Mouse (Mus musculus): ENCODE measurements around the gene Plcg2.
A peak's percentile ranks its signal among the peaks of the same experiment; 100 is the strongest.

The Plcg2 gene

DNA sequence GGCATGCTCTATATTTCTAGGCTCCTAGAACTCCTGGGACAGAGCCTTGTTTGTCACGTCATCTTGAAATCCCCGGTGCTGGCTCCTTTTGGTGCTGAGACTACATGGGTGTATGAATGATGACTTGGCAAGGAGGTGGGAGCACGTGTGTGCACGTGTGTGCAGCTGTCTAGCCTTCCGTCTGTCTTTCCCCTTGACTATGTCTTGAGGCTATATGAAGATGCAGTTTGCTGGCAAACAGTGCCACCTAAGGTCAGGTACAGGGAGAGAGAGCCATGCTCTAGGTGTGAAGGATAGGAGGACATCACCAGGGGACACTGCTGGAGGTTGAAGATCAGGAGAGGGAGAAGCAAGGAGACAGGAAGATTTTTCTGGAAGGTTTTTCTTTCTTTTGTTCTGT is 49.9 kb downstream of the Plcg2 start:
- DNase-seq (ENCODE audit: low read depth, low spot score), result no peak

DNA sequence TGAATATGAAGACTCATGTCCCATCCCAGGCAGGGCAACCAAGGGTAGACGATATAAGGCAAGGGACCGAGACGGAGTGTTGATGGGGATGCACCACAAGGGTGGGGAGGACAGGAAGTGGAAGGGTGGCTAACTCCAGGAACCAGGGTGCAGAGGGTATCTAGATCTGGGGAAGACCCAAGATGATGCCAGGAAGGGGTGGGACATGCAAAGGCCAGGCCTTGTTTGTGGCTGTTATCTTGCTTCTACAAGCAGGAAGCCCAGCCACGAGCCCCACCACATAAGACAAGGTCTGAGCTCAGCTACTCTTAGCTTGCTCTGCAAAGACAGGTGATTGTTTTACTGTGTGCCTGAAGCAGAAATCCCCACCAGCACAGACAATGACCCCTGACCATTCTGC is 50.4 kb downstream of the Plcg2 start:
- DNase-seq (ENCODE audit: low read depth, low spot score), result no peak

DNA sequence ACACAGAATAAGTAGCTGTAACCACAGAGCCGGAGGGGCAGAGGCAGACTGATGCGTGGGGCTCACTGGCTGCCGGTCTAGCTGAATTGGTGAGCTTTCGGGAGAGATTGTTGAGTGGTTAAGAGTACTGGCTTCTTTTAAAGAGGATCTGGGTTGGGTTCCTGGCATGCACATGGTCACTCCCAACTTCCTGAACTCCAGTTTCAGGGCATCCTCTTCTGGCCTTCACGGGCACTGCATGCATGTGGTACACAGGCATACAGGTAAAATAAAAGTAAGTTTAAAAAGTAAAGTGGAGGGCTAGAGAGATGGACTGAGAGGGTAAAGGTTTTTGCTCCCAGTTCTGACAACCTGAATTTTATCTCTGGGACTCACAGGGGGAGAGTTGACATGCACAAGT is 52.4 kb downstream of the Plcg2 start:
- no peak for DNase-seq (ENCODE audit: low read depth, low spot score)

DNA sequence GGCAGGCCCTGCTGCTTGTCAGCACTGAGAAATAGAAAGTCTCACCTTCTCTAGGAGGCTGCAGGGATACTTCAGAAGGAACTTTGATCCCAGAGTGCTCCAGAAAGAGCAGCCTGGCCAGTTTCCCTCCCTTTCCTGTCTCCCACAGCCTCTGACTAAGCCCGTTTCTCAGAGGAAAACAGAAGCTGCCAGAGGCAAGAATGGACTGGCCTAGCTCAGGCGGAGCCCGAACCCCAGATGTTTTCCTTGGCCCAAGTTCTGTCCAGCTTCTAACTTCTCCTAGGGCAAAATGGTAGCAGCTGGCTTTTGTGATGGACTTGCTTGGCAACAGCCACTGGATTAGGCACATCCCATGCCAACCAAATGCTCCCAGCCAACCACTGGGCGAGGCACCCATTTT is 62.9 kb downstream of the Plcg2 start:
- no peak for DNase-seq (ENCODE audit: low read depth, low spot score)

DNA sequence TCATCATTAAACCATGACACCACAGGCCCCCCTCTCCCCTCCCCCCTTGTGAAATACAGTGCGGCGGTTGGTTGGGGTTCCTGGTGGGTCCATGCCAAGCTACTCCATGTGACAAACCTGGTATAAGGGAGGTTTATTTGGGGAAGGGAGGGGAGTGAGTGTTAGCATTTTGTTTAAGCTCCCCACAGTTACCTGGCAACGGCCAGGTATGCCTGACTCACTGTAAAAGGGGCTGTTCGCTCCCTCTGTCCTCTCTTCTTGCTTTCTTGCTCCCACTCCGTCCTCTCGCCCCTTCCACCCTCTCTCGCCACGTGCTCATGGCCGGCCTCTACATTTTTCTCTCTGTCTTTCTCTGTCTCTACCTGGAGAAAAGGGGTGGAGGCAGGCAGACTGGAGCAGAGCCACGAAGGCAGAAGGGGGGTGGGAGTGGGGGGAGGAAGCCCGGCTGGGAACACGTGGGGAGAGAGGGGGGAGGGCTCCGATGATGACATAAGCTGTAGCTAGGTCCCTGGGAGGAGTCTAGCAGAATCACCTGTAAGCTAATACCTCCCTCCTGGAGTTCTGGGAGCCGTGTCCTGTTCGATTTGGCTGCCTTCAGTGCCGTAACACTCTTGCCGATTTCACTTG is 63.8 kb downstream of the Plcg2 start:
- DNase-seq (ENCODE audit: low read depth, low spot score), result peak; percentile 13

DNA sequence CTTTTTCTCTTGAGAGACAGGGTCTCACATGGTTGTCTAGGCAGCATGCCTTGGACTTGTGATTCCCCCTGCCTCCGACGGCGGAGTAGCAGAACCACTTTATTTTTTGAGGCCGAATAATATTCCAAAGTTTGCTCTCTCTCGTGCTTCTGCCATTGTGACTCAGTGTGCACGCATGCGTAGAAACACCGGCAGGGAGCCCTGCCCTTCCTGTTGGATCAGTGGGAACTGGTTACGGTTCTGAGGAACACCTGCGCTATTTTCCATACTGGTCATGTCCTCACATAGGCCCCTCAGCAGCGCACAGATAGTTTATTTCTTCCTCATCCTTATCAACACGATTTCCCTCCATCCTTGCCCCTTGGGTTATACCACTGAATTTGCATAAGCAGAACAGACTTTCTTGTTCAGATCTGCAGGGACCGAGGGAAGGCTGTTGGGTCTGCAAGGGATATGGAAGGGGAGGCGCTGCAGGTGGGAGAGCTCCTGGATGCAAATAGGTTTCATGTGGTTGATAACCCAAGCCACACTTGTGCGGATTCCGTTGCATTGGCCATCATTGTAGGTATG is 64.4 kb downstream of the Plcg2 start:
- no peak for DNase-seq (ENCODE audit: low read depth, low spot score)

DNA sequence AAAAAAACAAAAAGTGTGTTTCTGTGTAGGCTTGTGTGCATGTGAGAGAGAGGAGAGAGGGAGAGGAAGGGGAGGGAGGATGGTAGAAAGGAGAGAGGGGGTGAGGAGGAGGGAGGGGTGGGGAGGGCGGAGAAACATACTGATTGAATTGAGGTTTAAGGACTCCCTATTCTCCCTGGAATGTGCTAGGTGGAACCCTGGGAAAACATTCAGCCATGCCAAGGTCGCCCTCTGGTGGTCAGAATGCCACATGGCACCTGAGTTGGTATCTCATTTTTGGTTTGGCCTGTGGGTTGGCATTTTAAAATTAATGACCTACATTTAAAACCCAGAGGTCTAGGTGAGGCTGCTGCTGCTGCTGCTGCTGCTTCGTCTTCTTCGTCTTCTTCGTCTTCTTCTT is 71.3 kb downstream of the Plcg2 start:
- peak; percentile 86 for DNase-seq (ENCODE audit: low read depth, low spot score)

DNA sequence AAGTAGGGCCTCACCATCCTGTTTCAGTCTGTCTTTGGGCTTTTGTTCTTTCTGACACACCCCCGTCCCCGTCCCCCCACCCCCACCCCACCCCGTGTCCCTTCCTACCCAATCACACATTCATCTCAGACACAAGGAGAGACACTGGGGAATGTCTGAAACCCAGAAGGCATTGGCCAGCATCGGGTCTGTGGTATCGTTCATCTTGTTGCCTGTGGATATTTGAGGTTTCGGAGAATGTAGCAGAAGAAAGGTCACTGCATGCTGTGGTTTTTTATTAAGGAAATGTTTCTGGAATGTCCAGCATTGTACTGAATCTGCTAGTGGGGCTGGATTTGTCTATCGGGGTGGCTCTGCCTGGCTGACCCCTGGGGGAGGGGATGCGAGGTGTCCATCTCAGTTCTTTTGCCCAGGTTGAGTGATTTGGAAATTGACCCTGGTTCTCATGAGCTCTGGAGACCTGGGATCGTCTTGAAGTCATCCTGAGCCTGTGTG is 78.2 kb downstream of the Plcg2 start:
- DNase-seq (ENCODE audit: low read depth, low spot score), result no peak

DNA sequence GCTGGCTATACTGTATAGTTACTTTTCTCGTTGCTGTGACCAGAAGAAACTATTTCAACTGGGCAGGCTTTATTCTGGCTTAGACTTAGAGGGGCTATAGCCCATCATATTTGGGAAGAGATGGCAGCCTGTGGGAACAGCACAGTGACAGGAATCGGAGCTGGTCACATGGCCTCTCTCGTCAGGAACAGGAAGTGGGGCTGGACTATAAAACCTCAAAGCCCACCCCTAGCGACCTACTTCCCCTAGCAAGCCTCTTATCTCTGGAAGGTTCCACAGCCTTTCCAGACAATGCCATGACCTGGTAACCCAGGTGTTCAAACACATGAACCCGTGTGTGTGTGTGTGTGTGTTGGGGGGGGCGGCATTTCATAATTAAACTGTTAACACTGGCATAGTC is 79.0 kb downstream of the Plcg2 start:
- DNase-seq (ENCODE audit: low read depth, low spot score), result no peak

DNA sequence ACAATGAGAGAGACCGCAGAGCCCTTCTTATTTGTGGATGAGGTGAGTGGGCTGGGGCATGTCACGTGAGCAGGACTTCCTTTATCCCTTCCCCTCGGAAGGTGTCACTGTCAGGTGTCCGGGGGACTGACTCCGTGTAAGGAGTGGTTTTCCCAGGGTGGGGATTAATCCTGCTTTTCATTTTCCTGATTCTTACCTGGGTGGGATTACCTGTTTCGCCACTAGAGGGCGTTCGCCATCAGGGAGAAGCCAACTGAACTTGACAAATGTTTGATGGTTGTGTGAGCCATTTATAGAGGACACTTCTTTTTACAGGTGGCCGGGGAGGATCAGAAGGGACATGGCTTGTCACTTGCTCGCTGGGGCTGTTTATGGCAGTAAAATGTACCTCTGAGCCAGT is 79.8 kb downstream of the Plcg2 start:
- no peak for DNase-seq (ENCODE audit: low read depth, low spot score)

DNA sequence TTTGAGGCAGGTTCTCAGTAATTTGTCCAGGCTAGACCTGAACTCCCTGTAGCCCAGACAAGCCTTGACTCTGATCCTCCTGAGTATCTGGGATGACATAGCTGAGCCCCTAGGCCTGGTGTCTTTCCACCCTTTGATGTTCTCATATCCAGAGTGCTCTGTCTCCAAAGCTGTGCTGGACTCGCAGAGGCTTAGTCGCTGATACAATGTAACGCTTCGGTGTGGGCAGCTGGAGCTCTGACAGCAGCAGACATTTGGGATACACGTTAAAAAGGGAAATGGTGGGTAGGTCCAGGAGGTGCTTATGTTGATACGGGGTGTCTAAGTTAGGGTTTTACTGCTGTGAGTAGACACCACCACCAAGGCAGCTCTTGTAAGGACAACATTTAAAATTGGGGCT is 80.8 kb downstream of the Plcg2 start:
- no peak for DNase-seq (ENCODE audit: low read depth, low spot score)

DNA sequence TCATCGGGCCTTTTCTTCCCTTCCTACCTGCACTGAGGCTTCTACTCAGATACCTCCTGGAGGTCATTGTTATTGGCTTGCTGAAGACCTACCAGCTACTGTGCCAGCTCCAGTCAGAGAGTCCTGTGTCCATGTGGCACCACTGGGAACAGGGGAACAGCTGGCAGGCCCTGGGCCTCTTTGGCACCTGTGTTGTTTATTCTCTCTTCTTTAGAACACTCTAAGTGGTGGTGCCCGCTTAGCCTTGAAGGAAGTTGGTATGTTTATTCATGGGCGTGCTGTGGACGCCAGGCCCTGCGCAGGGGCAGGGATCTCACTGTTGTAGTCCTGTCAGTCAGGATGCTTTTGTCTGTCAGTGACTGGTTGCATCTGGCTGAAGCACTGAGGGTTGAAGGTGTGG is 95.8 kb downstream of the Plcg2 start:
- DNase-seq (ENCODE audit: low read depth, low spot score), result no peak

DNA sequence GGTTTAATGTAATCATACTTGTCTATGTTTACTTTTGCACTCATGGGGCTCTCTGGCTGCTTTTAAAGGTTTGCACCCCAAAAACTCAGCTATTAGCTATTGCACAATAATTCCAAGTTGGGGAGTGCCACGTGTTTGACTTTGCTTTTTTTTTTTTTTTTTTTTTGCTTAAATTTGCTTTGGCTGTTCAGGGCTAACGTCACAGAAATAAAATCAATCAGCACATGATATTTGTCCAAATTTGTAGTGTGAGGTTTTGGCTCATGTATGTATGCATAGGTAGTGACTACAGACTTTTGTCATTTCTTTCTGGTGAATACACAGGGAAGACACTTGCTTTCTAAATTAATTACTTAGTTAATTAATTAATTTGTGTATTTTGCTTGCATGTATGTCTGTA is 96.9 kb downstream of the Plcg2 start:
- DNase-seq (ENCODE audit: low read depth, low spot score), result no peak

DNA sequence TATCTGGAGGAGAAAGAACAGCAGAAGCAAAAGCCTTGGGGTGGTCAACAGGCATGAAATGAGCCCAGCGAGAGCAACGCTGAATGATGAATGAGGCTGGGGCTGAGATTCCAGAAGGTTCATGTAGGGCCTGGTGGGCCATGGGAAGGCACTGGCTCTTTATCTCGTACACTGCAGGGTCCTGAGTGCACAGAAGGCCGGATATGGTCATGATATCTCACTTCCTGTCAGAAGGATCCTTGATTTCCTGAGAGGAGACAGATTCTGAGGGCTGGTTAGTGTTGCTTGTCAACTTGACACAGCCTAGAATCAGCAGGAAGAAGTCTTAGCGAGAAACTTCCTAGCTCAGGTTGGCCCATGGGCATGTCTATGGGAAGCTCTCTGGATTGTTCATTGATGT is 98.7 kb downstream of the Plcg2 start:
- DNase-seq (ENCODE audit: low read depth, low spot score), result no peak

DNA sequence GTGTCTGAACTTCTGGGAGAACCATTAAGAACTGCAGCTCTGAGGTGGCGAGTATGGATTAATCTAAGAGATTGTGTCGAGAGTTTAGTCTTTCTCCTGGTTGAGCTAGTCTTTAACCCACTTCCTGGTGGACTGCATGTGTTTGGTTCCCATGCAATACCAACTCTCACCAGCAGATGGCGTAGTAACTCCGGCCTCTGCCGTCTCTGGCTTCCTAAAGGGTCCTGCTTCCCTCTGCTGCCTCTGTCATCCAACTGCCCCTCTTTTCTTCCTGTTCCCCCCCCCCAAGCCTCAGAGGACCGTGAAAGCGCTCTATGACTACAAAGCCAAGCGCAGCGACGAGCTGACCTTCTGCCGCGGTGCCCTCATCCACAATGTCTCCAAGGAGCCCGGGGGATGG is 102.7 kb downstream of the Plcg2 start:
- DNase-seq (ENCODE audit: low read depth, low spot score), result peak; percentile 43

DNA sequence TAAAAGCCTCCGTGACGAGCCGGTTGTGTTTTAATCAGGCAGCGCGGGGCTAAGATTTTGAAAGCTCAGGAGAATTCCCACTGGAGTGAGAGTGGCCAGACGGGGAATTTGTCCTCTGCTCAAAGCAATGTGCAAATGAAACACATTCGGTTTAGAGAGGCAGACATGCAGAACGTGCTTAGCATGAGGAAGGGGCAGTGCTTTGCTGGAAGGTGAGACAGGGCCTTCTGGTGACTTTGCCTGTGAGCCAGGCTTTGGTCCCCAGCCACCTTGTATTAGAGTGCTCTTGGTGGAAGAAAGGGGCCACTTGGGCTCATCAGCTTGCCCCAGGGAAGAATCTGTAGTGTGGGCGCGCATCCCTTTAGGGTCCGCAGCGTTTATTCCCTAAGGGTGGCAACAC is 106.0 kb downstream of the Plcg2 start:
- DNase-seq (ENCODE audit: low read depth, low spot score), result no peak

DNA sequence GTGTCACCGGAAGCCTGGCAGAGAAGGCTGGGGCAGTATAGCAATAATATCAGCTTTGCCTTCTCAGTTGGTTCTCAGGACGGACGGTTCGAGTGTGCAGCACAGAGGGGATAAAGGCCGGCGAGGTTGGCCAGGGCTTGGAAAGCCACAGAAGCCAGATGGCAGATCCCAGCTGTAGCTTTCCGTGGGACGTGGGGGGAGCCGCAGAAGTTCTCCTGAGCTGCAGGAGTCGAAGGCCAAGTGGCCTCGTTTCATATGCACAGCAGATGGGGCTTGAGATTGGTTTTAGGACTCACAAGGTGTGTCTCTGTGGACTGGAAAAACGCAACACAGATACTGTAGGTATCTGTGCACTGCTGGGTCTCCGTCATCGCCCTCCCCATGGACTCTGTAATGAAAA is 106.6 kb downstream of the Plcg2 start:
- DNase-seq (ENCODE audit: low read depth, low spot score), result no peak

DNA sequence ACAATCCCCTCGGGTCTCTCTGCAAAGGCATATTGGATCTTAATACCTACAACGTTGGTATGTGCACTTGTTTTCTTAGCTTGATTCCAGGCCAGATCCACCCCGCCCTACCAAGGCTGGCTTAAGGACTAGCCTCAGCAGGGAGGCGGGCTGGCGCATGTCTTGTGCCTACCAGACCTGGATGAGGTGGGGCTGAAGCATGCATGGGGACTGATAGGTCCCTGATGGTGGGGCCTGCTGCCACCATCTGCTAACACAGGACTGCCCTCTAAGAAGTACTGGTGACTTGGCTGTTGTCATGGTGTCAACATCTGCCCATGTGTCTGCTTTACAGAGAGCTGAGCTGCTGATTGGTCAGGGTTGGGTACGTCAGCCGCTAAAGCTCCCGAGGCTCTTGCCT is 107.1 kb downstream of the Plcg2 start:
- DNase-seq (ENCODE audit: low read depth, low spot score), result no peak

DNA sequence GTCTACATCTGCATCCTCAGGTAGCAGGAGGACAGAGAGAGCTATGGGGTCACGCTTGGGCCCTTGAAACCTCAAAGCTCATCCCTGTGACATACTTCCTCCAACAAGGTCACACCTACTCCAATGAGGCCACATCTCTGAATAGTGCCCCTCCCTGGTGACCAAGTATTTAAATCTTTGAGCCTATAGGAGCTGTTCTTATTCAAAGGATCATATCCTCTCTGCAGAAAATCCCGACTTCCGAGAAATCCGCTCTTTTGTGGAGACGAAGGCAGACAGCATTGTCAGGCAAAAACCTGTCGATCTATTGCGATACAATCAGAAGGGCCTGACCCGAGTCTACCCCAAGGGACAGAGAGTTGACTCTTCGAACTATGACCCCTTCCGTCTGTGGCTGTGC is 112.4 kb downstream of the Plcg2 start:
- no peak for DNase-seq (ENCODE audit: low read depth, low spot score)

DNA sequence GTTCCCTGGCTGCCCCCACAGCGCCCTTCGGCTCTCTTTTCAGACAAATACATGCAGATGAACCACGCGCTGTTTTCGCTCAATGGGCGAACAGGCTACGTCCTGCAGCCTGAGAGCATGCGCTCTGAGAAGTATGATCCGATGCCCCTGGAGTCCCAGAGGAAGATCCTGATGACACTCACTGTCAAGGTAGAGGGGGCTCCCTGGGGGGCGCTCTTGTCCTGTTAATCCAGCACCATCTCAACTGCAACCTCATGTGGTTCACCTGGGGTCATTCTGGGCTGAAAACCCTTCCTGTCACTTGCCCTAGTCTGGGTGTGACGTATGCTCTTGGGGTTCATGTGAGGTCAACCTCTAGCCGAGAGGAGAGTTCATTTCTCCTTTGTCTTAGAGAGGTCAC is 114.8 kb downstream of the Plcg2 start:
- no peak for DNase-seq (ENCODE audit: low read depth, low spot score)

DNA sequence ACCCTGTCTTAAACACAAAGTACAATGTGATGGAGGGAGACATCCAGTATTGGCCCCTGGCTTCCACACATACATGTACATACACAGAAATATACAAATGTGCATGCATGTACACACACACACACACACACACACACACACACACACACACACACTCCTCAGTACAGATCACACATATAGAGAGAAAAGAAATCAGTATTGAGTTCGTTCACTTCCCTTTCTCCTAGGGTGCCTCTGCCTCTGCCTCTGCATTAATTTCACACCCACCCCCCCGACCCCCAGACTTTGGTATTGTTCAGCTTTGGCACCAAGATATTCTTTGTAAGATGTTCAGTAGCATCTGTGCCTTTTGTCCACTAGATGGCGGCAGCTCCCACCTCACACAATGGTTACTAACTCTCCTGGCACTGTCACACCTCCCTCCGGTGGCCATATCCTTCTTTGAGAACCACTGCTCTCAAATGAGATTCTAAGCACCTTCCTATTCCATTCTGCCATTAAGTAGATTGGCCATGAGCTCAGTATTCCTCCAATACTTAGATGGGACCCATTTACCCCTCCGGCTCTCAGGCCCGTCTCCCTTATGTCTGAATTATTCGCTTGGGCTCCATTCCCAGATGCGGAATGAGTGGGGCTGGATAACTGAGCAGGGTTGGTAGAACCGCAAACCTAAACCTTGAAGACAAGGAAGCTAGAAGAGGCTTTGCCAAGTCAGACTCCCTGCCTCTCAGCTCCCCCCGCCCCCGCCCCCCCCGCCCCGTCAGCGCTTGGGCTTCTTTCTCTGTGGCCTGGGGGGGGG is 128.1 kb downstream of the Plcg2 start:
- DNase-seq (ENCODE audit: low read depth, low spot score), result peak; percentile 63

DNA sequence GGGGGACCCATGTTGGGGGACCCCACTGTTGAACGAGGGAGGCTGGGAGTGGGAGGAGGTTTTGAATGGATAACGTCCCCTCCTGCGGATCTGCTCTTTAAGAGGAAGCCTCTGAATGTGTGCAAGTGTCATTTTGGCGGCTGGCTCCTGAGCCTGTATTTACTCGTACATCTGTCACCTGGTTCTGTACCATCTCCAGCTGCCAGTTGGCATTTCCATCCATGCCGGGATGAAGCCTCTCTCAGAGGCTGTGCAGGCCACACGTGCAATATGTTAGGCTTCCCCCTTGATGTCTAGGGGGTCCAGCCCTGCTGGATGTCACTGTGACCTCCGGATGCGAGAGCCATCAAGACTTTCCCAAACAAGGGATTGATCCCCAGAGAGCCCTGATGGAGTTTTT is 129.0 kb downstream of the Plcg2 start:
- DNase-seq (ENCODE audit: low read depth, low spot score), result no peak

DNA sequence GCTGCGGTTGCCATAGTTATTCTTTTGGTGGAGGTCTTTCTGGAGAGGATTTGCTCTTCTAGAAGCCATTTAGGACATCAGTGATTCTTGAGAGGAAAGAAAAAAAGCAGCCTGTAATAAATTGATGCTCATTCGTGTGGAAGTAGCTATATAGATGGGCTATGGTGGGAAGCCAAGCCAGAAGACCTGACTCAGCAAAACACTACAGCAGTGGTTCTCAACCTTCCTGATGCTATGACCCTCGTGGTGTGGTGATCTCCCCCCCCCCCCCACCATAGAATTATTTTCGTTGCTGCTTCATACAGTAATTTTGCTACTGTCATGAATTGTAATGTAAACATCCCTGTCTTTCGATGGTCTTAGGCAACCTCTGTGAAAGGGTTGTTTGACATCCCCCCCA is 134.4 kb downstream of the Plcg2 start:
- DNase-seq (ENCODE audit: low read depth, low spot score), result no peak
